8 mouse cellular contexts compared by ENCODE assay signal in genomic region chr6:55016236-55016635, GRCm38 (mm10). TPM values are rescaled to one million over a fixed set of nuclear protein-coding genes. Genes with fewer than 3 reads are reported as not detected.
DNase-seq lines count a peak whose midpoint lies in the region; ATAC-seq and TF ChIP-seq lines count a peak whose summit lies in the region.

No protein-coding gene starts in this region.

- TF ChIP-seq CTCF in embryonic fibroblast, embryonic 13.5 days (IDR thresholded peaks at IDR 0.05; ENCODE audit: borderline replicate concordance, insufficient read depth, low read length), result peak; percentile 50; the same call in 1 of the 2 replicates
- peak; percentile 89 for TF ChIP-seq CTCF in intestine, postnatal 0 days (IDR thresholded peaks at IDR 0.05; ENCODE audit: low read depth)

- H3K4me1 ChIP-seq in embryonic fibroblast, embryonic 13.5 days (ENCODE audit: control insufficient read depth, insufficient read depth, low read length), result peaks cover 6% of the 10 kb centered on the region; the same call in 1 of the 2 replicates
- 0 out of 2 replicates have a peak, but pooled peaks cover 3% of the 10 kb centered on the region for H3K4me1 ChIP-seq in intestine, postnatal 0 days (replicated peaks; ENCODE audit: control insufficient read depth, insufficient read depth, low read length)
- no peaks in the 10 kb centered on the region for H3K4me1 ChIP-seq in limb, embryonic 11.5 days (ENCODE audit: control insufficient read depth, insufficient read depth, low read length)

- H3K27me3 ChIP-seq in intestine, postnatal 0 days (replicated peaks; ENCODE audit: control insufficient read depth, insufficient read depth, low read length), result no peaks in the 10 kb centered on the region
- H3K27me3 ChIP-seq in limb, embryonic 11.5 days (ENCODE audit: control insufficient read depth, insufficient read depth, low read length), result no peaks in the 10 kb centered on the region

- TF ChIP-seq POLR2A in embryonic fibroblast, embryonic 13.5 days (IDR thresholded peaks at IDR 0.05; ENCODE audit: low read depth, low read length), result no peak

- no peak overlapping the region for H3K4me3 ChIP-seq in embryonic fibroblast, embryonic 13.5 days (ENCODE audit: insufficient read depth, low read length)
- 0 out of 2 replicates have a peak overlapping the region, but pooled peaks have one; percentile 9 for H3K4me3 ChIP-seq in intestine, postnatal 0 days (ENCODE audit: low read depth, low read length)
- H3K4me3 ChIP-seq in limb, embryonic 11.5 days (ENCODE audit: low read depth, low read length), result no peak overlapping the region

- H3K27ac ChIP-seq in embryonic fibroblast, embryonic 13.5 days (ENCODE audit: insufficient read depth, low read length), result 0 out of 2 replicates have a peak overlapping the region, but pooled peaks have one; percentile 23
- no peak overlapping the region for H3K27ac ChIP-seq in intestine, postnatal 0 days (ENCODE audit: low read depth, low read length)
- H3K27ac ChIP-seq in limb, embryonic 11.5 days (replicated peaks; ENCODE audit: low read depth, low read length), result no peak overlapping the region

- H3K9me3 ChIP-seq in intestine, postnatal 0 days (ENCODE audit: control insufficient read depth), result no peaks in the 10 kb centered on the region
- no peaks in the 10 kb centered on the region for H3K9me3 ChIP-seq in limb, embryonic 11.5 days (ENCODE audit: control insufficient read depth, low read length)

- H3K36me3 ChIP-seq in intestine, postnatal 0 days (ENCODE audit: control insufficient read depth, insufficient read depth), result no peaks in the 10 kb centered on the region
- H3K36me3 ChIP-seq in limb, embryonic 11.5 days (ENCODE audit: control insufficient read depth, insufficient read depth, low read length), result no peaks in the 10 kb centered on the region

- 12% methylated on average over 5 of the region's 5 CpGs for WGBS in intestine, postnatal 0 days
- 22% methylated on average over 5 of the region's 5 CpGs for WGBS in limb, embryonic 11.5 days

- H3K4me2 ChIP-seq in intestine, postnatal 0 days (replicated peaks; ENCODE audit: low read depth), result peak overlapping the region; percentile 54
- H3K4me2 ChIP-seq in limb, embryonic 11.5 days (ENCODE audit: low read depth, severe bottlenecking), result no peak overlapping the region

- no peak overlapping the region for H3K9ac ChIP-seq in intestine, postnatal 0 days (ENCODE audit: low read depth, low read length)
- H3K9ac ChIP-seq in limb, embryonic 11.5 days (ENCODE audit: low read length), result no peak overlapping the region

- DNase-seq in gastrocnemius, postnatal 10 days, result peak; percentile 26
- DNase-seq in gastrocnemius, postnatal 4 days (ENCODE audit: low spot score in 2 of 2), result no peak
- peak; percentile 59 for DNase-seq in MN1 (ENCODE audit: low spot score)
- DNase-seq in limb, embryonic 11.5 days (ENCODE audit: low spot score), result peak; percentile 42
- DNase-seq in thymus, postnatal 0 days (ENCODE audit: low spot score), result peak; percentile 57

- ATAC-seq in intestine, postnatal 0 days, result peak; percentile 84
- no peak for ATAC-seq in limb, embryonic 11.5 days (ENCODE audit: insufficient number of reproducible peaks, low FRiP score, low TSS enrichment, low read depth)
- peak; percentile 65 for ATAC-seq in monocyte, adult 5-6 weeks (replicated peaks; ENCODE audit: insufficient number of reproducible peaks, low FRiP score, low TSS enrichment, poor library complexity, severe bottlenecking)

RNA-seq across cellular contexts. Expression of gene Gars, which starts 21.6 kb away (rescaled TPM):
- total RNA-seq in gastrocnemius, postnatal 10 days (2021), result 10 to 100 TPM; 66.8 to 72.7 TPM
- 10 to 100 TPM; 87.6 to 90.8 TPM for total RNA-seq in gastrocnemius, postnatal 4 days (2021)
- polyA plus RNA-seq in embryonic fibroblast, embryonic 13.5 days (2011; ENCODE audit: insufficient read length, low read depth, missing spikeins), result 321 and 336 TPM in 2 replicates
- polyA plus RNA-seq in intestine, postnatal 0 days (2015; fragmentation: Nextera tagmentation; extraction: Ambion mirVana), result 66.8 and 67.7 TPM in 2 replicates
- 167 and 172 TPM in 2 replicates for polyA plus RNA-seq in limb, embryonic 11.5 days (2014; fragmentation: Nextera tagmentation; extraction: Ambion mirVana)
- total RNA-seq in monocyte, adult 5-6 weeks (2017), result 71.9 to 93.7 TPM (median 86.8 TPM) in 3 replicates
- polyA plus RNA-seq in thymus, postnatal 0 days (2015; fragmentation: Nextera tagmentation; extraction: Ambion mirVana), result 125 and 130 TPM in 2 replicates

RNA-seq across cellular contexts. Expression of gene Ggct, which starts 23.5 kb away (rescaled TPM):
- 1 to 10 TPM; 6.3 TPM for total RNA-seq in gastrocnemius, postnatal 10 days (2021)
- total RNA-seq in gastrocnemius, postnatal 4 days (2021), result 1 to 10 TPM; 5.5 to 5.8 TPM
- polyA plus RNA-seq in embryonic fibroblast, embryonic 13.5 days (2011; ENCODE audit: insufficient read length, low read depth, missing spikeins), result 7.2 and 14.8 TPM in 2 replicates
- 19.7 and 25.5 TPM in 2 replicates for polyA plus RNA-seq in intestine, postnatal 0 days (2015; fragmentation: Nextera tagmentation; extraction: Ambion mirVana)
- polyA plus RNA-seq in limb, embryonic 11.5 days (2014; fragmentation: Nextera tagmentation; extraction: Ambion mirVana), result 8.3 and 11.3 TPM in 2 replicates
- total RNA-seq in monocyte, adult 5-6 weeks (2017), result 65.5 to 105 TPM (median 85.7 TPM) in 3 replicates
- polyA plus RNA-seq in thymus, postnatal 0 days (2015; fragmentation: Nextera tagmentation; extraction: Ambion mirVana), result 12.9 and 16.6 TPM in 2 replicates

RNA-seq across cellular contexts. Expression of gene Nod1, which starts 43.8 kb away (rescaled TPM):
- 1 to 10 TPM; 7.0 to 7.6 TPM for total RNA-seq in gastrocnemius, postnatal 10 days (2021)
- total RNA-seq in gastrocnemius, postnatal 4 days (2021), result 1 to 10 TPM; 9.2 to 9.3 TPM
- 5.9 and 7.3 TPM in 2 replicates for polyA plus RNA-seq in embryonic fibroblast, embryonic 13.5 days (2011; ENCODE audit: insufficient read length, low read depth, missing spikeins)
- polyA plus RNA-seq in intestine, postnatal 0 days (2015; fragmentation: Nextera tagmentation; extraction: Ambion mirVana), result 2.3 and 2.7 TPM in 2 replicates
- 2.2 and 2.4 TPM in 2 replicates for polyA plus RNA-seq in limb, embryonic 11.5 days (2014; fragmentation: Nextera tagmentation; extraction: Ambion mirVana)
- total RNA-seq in monocyte, adult 5-6 weeks (2017), result 63.0 to 110 TPM (median 64.7 TPM) in 3 replicates
- 3.5 and 4.0 TPM in 2 replicates for polyA plus RNA-seq in thymus, postnatal 0 days (2015; fragmentation: Nextera tagmentation; extraction: Ambion mirVana)

Comparison
In these comparisons a context has a peak if more than half of its experiments do, and no peak if none do; other contexts are left out.
1. DNase-seq: peak in gastrocnemius, postnatal 10 days (single experiment), MN1 (single experiment), limb, embryonic 11.5 days (single experiment) and thymus, postnatal 0 days (single experiment); none in gastrocnemius, postnatal 4 days (0 of 2).